Mouse (Mus musculus): ENCODE results near the gene Mettl11b. TPM values are rescaled to one million over a fixed set of nuclear protein-coding genes. Genes with fewer than 3 reads are reported as not detected.

The Mettl11b gene
- polyA plus RNA-seq, 1 experiment from 2014 or later, result 0.40 TPM

DNA sequence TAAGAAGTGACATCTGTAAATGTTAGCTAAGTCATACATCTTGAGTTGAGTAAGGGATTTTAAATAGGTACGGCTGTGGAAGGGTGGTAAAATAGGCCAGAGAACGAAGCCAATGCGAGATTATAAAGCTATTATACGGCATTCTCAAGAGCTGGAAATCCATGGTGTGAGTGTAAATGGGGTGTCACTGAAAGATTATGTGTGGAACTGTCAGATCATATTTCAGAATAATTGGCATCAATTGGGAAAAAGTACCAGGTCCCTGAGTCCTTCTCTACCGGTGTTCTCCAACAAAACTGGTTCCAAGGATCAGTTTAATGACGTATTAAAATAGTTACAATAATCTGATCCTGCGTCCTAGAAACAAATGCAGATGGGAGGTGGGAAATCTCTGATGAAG is 24.5 kb downstream of the Mettl11b start:
- H3K36me3 ChIP-seq (ENCODE audit: control insufficient read depth, insufficient read depth, low read length), result no peaks in the 10 kb centered on the region

DNA sequence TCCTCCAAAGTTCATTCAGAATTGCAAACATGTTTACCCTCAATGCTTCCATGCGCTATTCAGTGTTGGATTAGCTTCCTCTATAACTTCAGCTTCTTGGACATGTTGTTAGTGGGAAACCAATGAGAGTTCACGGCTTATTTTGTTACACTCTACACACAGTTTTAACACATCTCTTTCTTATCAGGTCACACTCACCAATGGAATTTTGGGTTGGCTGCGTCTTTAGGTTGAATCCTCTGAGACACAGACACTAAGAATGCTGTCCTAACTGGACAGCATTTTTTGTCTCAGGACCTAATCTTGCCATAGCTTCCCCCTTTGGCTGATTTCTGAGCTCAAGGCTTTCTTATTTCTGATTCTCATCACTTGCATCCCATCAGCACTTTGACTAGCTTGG is 25.3 kb downstream of the Mettl11b start:
- Histone ChIP-seq H3K36me3 (ENCODE audit: control insufficient read depth, insufficient read depth, low read length) (no peaks in the 10 kb centered on the region), H3K4me1 (replicated peaks; ENCODE audit: control insufficient read depth, insufficient read depth, low read length) (no peaks in the 10 kb centered on the region), H3K27ac (ENCODE audit: low read depth, low read length) (no peak overlapping the region), H3K9ac (ENCODE audit: low read depth, low read length) (no peak overlapping the region), H3K27me3 (ENCODE audit: control insufficient read depth, insufficient read depth, low read length) (no peaks in the 10 kb centered on the region), H3K4me3 (ENCODE audit: low read depth, low read length) (no peak overlapping the region), H3K4me2 (replicated peaks; ENCODE audit: low read depth, low read length) (no peak overlapping the region), H3K9me3 (ENCODE audit: control insufficient read depth, low read length) (no peaks in the 10 kb centered on the region)
- DNase-seq (ENCODE audit: low spot score) (no peak), ATAC-seq (ENCODE audit: low FRiP score) (no peak)
- WGBS, result 90% methylated on average over 3 of the region's 3 CpGs

More for the DNA sequence above, 24.5 kb downstream of the Mettl11b start:
- no peak overlapping the region for H3K4me2 ChIP-seq (replicated peaks; ENCODE audit: low read depth, low read length)
- ATAC-seq (ENCODE audit: low FRiP score) (no peak), DNase-seq (ENCODE audit: low spot score) (no peak)
- H3K27ac ChIP-seq (ENCODE audit: low read depth, low read length), result no peak overlapping the region
- no peak overlapping the region for H3K4me3 ChIP-seq (ENCODE audit: low read depth, low read length)
- no peak overlapping the region for H3K9ac ChIP-seq (ENCODE audit: low read depth, low read length)
- WGBS, result 90% methylated on average over 7 of the region's 7 CpGs
- H3K27me3 ChIP-seq (ENCODE audit: control insufficient read depth, insufficient read depth, low read length), result no peaks in the 10 kb centered on the region
- H3K4me1 ChIP-seq (replicated peaks; ENCODE audit: control insufficient read depth, insufficient read depth, low read length), result no peaks in the 10 kb centered on the region
- no peaks in the 10 kb centered on the region for H3K9me3 ChIP-seq (ENCODE audit: control insufficient read depth, low read length)

DNA sequence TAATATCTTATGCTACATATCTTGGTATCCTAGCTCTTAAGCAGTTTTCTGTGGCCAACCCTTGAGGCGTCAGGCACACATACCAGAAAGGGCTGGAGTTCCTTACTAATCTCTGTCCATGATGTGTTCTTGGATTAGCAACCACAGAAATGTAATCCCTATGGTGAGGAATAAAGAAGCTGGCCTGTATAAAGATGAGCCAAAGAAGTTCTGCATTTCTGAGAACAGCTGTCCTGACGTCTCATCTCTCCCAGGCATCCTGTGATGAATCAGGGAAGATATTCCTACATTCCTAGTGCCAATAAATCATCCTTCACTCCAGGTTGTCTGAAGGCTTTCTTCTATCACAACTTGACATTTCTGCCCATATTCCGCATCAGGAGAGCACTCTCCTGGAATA is 33.2 kb downstream of the Mettl11b start:
- H3K4me1 ChIP-seq (replicated peaks; ENCODE audit: control insufficient read depth, insufficient read depth, low read length), result no peaks in the 10 kb centered on the region
- H3K27me3 ChIP-seq (ENCODE audit: control insufficient read depth, insufficient read depth, low read length), result no peaks in the 10 kb centered on the region
- ATAC-seq (ENCODE audit: low FRiP score) (no peak), DNase-seq (ENCODE audit: low spot score) (no peak)
- H3K4me3 ChIP-seq (ENCODE audit: low read depth, low read length), result no peak overlapping the region
- H3K9ac ChIP-seq (ENCODE audit: low read depth, low read length), result no peak overlapping the region
- no peak overlapping the region for H3K27ac ChIP-seq (ENCODE audit: low read depth, low read length)
- H3K4me2 ChIP-seq (replicated peaks; ENCODE audit: low read depth, low read length), result no peak overlapping the region
- no peaks in the 10 kb centered on the region for H3K9me3 ChIP-seq (ENCODE audit: control insufficient read depth, low read length)
- H3K36me3 ChIP-seq (ENCODE audit: control insufficient read depth, insufficient read depth, low read length), result no peaks in the 10 kb centered on the region
- WGBS, result 86% methylated on average over 3 of the region's 3 CpGs

DNA sequence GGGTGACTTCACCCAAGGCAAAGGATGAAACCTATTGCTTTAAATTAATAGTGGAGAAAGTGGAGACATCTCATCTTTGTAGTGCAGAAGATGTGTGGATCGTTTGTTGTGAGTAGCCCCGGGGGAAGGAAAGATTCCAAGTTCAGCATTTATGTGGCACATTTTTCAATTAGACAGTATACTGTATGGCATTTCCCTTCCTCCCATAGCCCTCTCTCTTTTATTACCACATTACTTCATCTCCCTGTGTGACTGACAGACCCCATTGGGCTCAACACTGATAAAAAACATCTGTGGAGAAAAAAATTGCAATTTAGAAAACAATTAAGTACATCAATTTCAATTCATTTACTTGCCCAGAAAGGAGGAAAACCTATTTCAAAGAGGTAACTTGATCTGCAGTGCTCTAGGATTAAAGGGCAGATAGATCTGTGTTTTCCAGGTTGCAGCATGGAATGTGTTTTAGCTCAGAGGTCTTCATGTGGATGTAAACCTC is 42.0 kb downstream of the Mettl11b start:
- H3K27ac ChIP-seq (ENCODE audit: low read depth, low read length), result no peak overlapping the region
- DNase-seq (ENCODE audit: low spot score) (no peak), ATAC-seq (ENCODE audit: low FRiP score) (no peak)
- no peaks in the 10 kb centered on the region for H3K27me3 ChIP-seq (ENCODE audit: control insufficient read depth, insufficient read depth, low read length)
- H3K36me3 ChIP-seq (ENCODE audit: control insufficient read depth, insufficient read depth, low read length), result no peaks in the 10 kb centered on the region
- no peak overlapping the region for H3K4me2 ChIP-seq (replicated peaks; ENCODE audit: low read depth, low read length)
- no peaks in the 10 kb centered on the region for H3K4me1 ChIP-seq (replicated peaks; ENCODE audit: control insufficient read depth, insufficient read depth, low read length)
- H3K4me3 ChIP-seq (ENCODE audit: low read depth, low read length), result no peak overlapping the region
- H3K9ac ChIP-seq (ENCODE audit: low read depth, low read length), result no peak overlapping the region
- WGBS, result 81% methylated on average over 2 of the region's 2 CpGs
- H3K9me3 ChIP-seq (ENCODE audit: control insufficient read depth, low read length), result no peaks in the 10 kb centered on the region

DNA sequence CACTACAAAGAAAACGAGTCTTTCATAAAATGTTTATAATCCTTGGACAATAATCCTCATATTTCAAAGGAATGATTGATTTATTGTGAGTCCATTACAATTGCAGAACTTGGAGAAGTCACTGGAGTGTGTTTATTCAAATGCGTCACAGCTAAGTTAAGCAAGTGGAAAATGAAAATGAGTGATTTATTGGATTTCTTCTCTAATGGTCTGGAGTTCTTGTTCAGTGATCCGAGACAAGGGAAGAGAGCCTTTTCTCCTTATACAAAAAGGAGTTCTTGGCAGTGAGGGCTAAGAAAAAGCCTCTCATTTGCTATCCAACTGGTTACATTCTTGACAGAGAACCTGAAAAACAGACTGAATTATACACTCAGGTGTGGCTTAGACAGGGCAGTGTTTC is 42.9 kb downstream of the Mettl11b start:
- no peaks in the 10 kb centered on the region for H3K27me3 ChIP-seq (ENCODE audit: control insufficient read depth, insufficient read depth, low read length)
- ATAC-seq (ENCODE audit: low FRiP score), result no peak
- no peaks in the 10 kb centered on the region for H3K36me3 ChIP-seq (ENCODE audit: control insufficient read depth, insufficient read depth, low read length)
- no peak overlapping the region for H3K27ac ChIP-seq (ENCODE audit: low read depth, low read length)
- no peak for DNase-seq (ENCODE audit: low spot score)
- H3K4me3 ChIP-seq (ENCODE audit: low read depth, low read length), result no peak overlapping the region
- H3K4me1 ChIP-seq (replicated peaks; ENCODE audit: control insufficient read depth, insufficient read depth, low read length), result no peaks in the 10 kb centered on the region
- 75% methylated on average over 3 of the region's 3 CpGs for WGBS
- H3K9me3 ChIP-seq (ENCODE audit: control insufficient read depth, low read length), result no peaks in the 10 kb centered on the region
- H3K9ac ChIP-seq (ENCODE audit: low read depth, low read length), result no peak overlapping the region
- H3K4me2 ChIP-seq (replicated peaks; ENCODE audit: low read depth, low read length), result no peak overlapping the region

DNA sequence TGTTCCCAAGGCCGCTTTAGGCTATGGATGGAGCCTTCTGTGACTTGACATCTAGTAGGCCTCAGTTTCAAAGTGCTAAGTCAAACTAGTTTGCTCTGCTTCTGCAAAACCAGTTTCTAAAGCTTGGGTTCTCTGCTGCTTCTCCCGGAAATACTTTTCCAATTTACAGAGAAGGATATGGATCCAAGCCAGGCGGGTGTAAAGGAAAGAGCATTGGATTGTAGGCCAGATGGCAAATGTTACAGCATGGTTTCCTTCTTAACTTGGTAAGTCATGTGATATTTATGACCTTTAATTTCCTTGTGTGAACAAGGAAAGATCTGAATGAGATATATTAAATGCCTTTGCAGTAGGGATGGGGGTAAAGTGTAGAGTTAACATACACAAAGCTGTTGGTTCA is 52.2 kb downstream of the Mettl11b start:
- H3K4me1 ChIP-seq (replicated peaks; ENCODE audit: control insufficient read depth, insufficient read depth, low read length), result no peaks in the 10 kb centered on the region
- no peaks in the 10 kb centered on the region for H3K36me3 ChIP-seq (ENCODE audit: control insufficient read depth, insufficient read depth, low read length)
- DNase-seq (ENCODE audit: low spot score) (no peak), ATAC-seq (ENCODE audit: low FRiP score) (no peak)
- WGBS, result 94% methylated on average over 3 of the region's 3 CpGs
- no peak overlapping the region for H3K27ac ChIP-seq (ENCODE audit: low read depth, low read length)
- no peaks in the 10 kb centered on the region for H3K27me3 ChIP-seq (ENCODE audit: control insufficient read depth, insufficient read depth, low read length)
- no peak overlapping the region for H3K4me3 ChIP-seq (ENCODE audit: low read depth, low read length)
- H3K9me3 ChIP-seq (ENCODE audit: control insufficient read depth, low read length), result no peaks in the 10 kb centered on the region
- no peak overlapping the region for H3K9ac ChIP-seq (ENCODE audit: low read depth, low read length)
- H3K4me2 ChIP-seq (replicated peaks; ENCODE audit: low read depth, low read length), result no peak overlapping the region

DNA sequence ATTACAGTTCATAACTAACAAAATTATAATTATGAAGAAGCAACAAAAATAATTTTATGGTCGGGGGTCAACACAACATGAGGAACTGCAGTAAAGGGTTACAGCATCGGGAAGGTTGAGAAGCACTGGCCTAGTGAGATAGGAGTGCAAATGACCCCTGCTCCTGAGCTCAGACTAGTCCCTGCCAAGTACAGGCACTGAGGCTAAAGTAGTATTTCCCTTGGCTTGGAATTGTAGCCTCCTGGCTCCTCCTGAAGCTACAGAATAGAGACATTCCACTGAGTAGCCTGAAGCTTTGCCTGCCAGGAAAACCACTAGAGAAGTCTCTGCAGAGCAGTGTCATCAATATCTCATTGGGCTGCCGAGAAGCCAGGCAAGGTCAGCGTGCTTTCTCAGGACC is 53.7 kb downstream of the Mettl11b start:
- no peak overlapping the region for H3K27ac ChIP-seq (ENCODE audit: low read depth, low read length)
- no peaks in the 10 kb centered on the region for H3K4me1 ChIP-seq (replicated peaks; ENCODE audit: control insufficient read depth, insufficient read depth, low read length)
- 70% methylated on average over 4 of the region's 4 CpGs for WGBS
- H3K9me3 ChIP-seq (ENCODE audit: control insufficient read depth, low read length), result no peaks in the 10 kb centered on the region
- H3K9ac ChIP-seq (ENCODE audit: low read depth, low read length), result no peak overlapping the region
- H3K27me3 ChIP-seq (ENCODE audit: control insufficient read depth, insufficient read depth, low read length), result no peaks in the 10 kb centered on the region
- no peak overlapping the region for H3K4me3 ChIP-seq (ENCODE audit: low read depth, low read length)
- ATAC-seq (ENCODE audit: low FRiP score) (no peak), DNase-seq (ENCODE audit: low spot score) (no peak)
- H3K36me3 ChIP-seq (ENCODE audit: control insufficient read depth, insufficient read depth, low read length), result no peaks in the 10 kb centered on the region
- H3K4me2 ChIP-seq (replicated peaks; ENCODE audit: low read depth, low read length), result no peak overlapping the region

DNA sequence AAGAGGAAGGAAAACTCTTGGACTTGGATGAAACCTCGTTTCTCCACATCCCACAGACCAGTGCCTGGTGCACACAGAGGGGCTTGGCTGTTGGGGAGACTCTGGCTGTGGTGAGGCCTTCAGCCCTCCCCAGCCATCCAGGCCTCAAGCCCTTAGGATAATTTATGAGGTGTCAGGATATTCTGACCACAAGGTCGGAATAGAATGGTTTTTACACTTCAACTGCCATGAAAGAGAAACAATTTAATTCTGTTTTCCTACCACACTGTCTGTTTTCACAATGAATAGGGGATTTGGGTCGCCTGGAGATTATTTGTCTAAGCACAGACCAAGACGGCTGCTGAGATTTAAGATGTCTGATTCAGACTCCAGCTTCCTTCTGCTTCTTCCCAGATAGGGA is 54.3 kb downstream of the Mettl11b start:
- Histone ChIP-seq H3K36me3 (ENCODE audit: control insufficient read depth, insufficient read depth, low read length) (no peaks in the 10 kb centered on the region), H3K27ac (ENCODE audit: low read depth, low read length) (no peak overlapping the region), H3K4me1 (replicated peaks; ENCODE audit: control insufficient read depth, insufficient read depth, low read length) (no peaks in the 10 kb centered on the region), H3K9me3 (ENCODE audit: control insufficient read depth, low read length) (no peaks in the 10 kb centered on the region), H3K9ac (ENCODE audit: low read depth, low read length) (no peak overlapping the region), H3K4me2 (replicated peaks; ENCODE audit: low read depth, low read length) (no peak overlapping the region), H3K4me3 (ENCODE audit: low read depth, low read length) (no peak overlapping the region), H3K27me3 (ENCODE audit: control insufficient read depth, insufficient read depth, low read length) (no peaks in the 10 kb centered on the region)
- WGBS, result 19% methylated on average over 4 of the region's 4 CpGs
- ATAC-seq (ENCODE audit: low FRiP score) (no peak), DNase-seq (ENCODE audit: low spot score) (no peak)

DNA sequence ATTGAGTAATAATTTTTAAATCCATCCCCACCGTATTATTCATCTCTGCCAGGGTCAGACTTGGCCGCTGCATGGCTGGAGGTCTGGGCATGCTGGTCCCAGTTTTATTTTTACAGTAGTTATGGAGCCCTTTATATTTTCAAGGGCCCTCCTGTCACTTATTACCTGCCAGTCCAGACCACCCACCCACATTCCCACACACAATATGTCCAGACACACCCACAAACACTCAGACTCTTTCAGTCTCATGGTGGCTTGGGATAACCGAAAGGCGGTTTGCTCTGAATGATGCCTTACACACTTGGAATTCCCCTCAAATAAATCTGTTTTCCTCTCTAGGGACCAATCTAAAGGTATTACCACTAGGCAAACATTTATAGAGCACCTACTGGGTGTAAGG is 55.1 kb downstream of the Mettl11b start:
- H3K9ac ChIP-seq (ENCODE audit: low read depth, low read length), result no peak overlapping the region
- H3K27me3 ChIP-seq (ENCODE audit: control insufficient read depth, insufficient read depth, low read length), result no peaks in the 10 kb centered on the region
- no peak for DNase-seq (ENCODE audit: low spot score)
- no peak overlapping the region for H3K4me2 ChIP-seq (replicated peaks; ENCODE audit: low read depth, low read length)
- H3K36me3 ChIP-seq (ENCODE audit: control insufficient read depth, insufficient read depth, low read length), result no peaks in the 10 kb centered on the region
- H3K9me3 ChIP-seq (ENCODE audit: control insufficient read depth, low read length), result no peaks in the 10 kb centered on the region
- 92% methylated on average over 4 of the region's 4 CpGs for WGBS
- no peak overlapping the region for H3K4me3 ChIP-seq (ENCODE audit: low read depth, low read length)
- ATAC-seq (ENCODE audit: low FRiP score), result no peak
- no peaks in the 10 kb centered on the region for H3K4me1 ChIP-seq (replicated peaks; ENCODE audit: control insufficient read depth, insufficient read depth, low read length)
- H3K27ac ChIP-seq (ENCODE audit: low read depth, low read length), result no peak overlapping the region

Measured in hindbrain, embryonic 11.5 days (tissue).